Mouse (Mus musculus) hindbrain, postnatal 0 days (tissue): ENCODE measurements around the gene Dpep1. TPM values are rescaled to one million over a fixed set of nuclear protein-coding genes. Genes with fewer than 3 reads are reported as not detected.

Experiments
- ATAC-seq: fragments of 200-750 bp; cut with Nextera tagmentation; 2 replicates; pipeline ENCODE4 v1.8.0; 2017; ENCODE audit warnings: mild to moderate bottlenecking, moderate TSS enrichment, moderate library complexity
- DNase-seq: peaks from one replicate; pipeline ENCODE4 v3.0.0-alpha.2; 2015; ENCODE audit warnings: low spot score
- H3K27ac ChIP-seq: fragments of 300-500 bp; sonication (generic); 2 replicates; pipeline ENCODE4 v1.5.1; 2014; ENCODE audit warnings: mild to moderate bottlenecking
- H3K27me3 ChIP-seq: fragments of 300-500 bp; sonication (generic); 2 replicates; pipeline ENCODE4 v1.6.1; 2014; ENCODE audit warnings: low read length, mixed read lengths; ENCODE audit not compliant: insufficient read depth
- H3K36me3 ChIP-seq: fragments of 300-500 bp; sonication (generic); 2 replicates; pipeline ENCODE4 v1.6.1; 2014; ENCODE audit warnings: low read length, mixed read lengths; ENCODE audit not compliant: insufficient read depth
- H3K4me1 ChIP-seq: fragments of 300-500 bp; sonication (generic); 2 replicates; pipeline ENCODE4 v1.6.1; 2014; ENCODE audit warnings: antibody characterized with exemption, low read length, mixed read lengths; ENCODE audit not compliant: insufficient read depth
- H3K4me2 ChIP-seq: fragments of 300-500 bp; sonication (generic); 2 replicates; pipeline ENCODE4 v1.6.1; 2014; ENCODE audit warnings: low read depth, mild to moderate bottlenecking, low read length, moderate library complexity, mixed read lengths
- H3K4me3 ChIP-seq: fragments of 300-500 bp; sonication (generic); 2 replicates; pipeline ENCODE4 v1.5.1; 2014; ENCODE audit warnings: low read length
- H3K9ac ChIP-seq: fragments of 300-500 bp; sonication (generic); replicated peaks from 2 replicates; pipeline ENCODE4 v1.6.1; 2014; ENCODE audit warnings: mild to moderate bottlenecking, low read length, moderate library complexity, mixed read lengths
- H3K9me3 ChIP-seq: fragments of 300-500 bp; sonication (generic); 2 replicates; pipeline ENCODE4 v1.6.1; 2016; ENCODE audit warnings: low read length, mixed read lengths
- CTCF ChIP-seq: IDR thresholded peaks from 2 replicates; pipeline ENCODE4 v1.5.1; 2016; ENCODE audit warnings: antibody characterized with exemption, control low read depth, low read depth
- WGBS: fragments of 180-500 bp; shearing (Covaris S2); extraction: QIAGEN DNeasy Blood & Tissue Kit; methylation state at CpG from one replicate; pipeline ENCODE4 v1.1.7; 2014; 5-methylcytosine and 5-hydroxymethylcytosine counted together
- polyA plus RNA-seq: library from polyadenylated mRNA; unstranded; fragments of >200 nt; fragmentation: Nextera tagmentation; extraction: Ambion mirVana; gene quantifications from 2 replicates; pipeline ENCODE4 v1.2.1, GENCODE M21; 2015
- total RNA-seq: library from RNA; depleted of rRNA; stranded (reverse); fragments of >200 nt; gene quantifications from 2 replicates; pipeline ENCODE4 v1.2.3, GENCODE M21; 2014

The Dpep1 gene
- total and polyA plus RNA-seq, 2 experiments from 2014 or later: 0.84 to 1.8 TPM

DNA sequence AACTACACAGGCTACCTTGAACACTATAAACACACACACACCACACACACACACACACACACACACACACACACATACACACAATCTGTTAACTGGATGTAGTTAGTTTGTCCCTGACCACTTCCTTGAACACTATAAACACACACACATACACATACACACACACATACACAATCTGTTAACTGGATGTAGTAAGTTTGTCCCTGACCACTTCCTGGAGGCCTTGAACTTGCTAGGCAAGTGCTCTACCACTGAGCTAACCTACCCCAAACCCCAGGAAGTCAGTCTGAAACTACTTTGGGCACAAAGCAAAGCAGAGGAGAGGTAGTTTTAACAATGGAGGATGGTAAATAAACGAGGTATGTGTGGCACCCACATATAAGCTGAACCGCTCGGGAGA is 17.5 kb downstream of the Dpep1 start:
- H3K4me1 ChIP-seq: no peaks in the 10 kb centered on the region
- no peak overlapping the region for H3K9ac ChIP-seq
- H3K9me3 ChIP-seq: no peaks in the 10 kb centered on the region
- H3K36me3 ChIP-seq: peaks cover 24% of the 10 kb centered on the region; the same call in 1 of the 2 replicates
- no peaks in the 10 kb centered on the region for H3K27me3 ChIP-seq
- DNase-seq (no peak), ATAC-seq (no peak)
- H3K4me3 ChIP-seq: no peak overlapping the region
- WGBS: 85% methylated on average over 3 of the region's 3 CpGs
- H3K27ac ChIP-seq: no peak overlapping the region
- no peak overlapping the region for H3K4me2 ChIP-seq
- no peak for TF ChIP-seq CTCF

DNA sequence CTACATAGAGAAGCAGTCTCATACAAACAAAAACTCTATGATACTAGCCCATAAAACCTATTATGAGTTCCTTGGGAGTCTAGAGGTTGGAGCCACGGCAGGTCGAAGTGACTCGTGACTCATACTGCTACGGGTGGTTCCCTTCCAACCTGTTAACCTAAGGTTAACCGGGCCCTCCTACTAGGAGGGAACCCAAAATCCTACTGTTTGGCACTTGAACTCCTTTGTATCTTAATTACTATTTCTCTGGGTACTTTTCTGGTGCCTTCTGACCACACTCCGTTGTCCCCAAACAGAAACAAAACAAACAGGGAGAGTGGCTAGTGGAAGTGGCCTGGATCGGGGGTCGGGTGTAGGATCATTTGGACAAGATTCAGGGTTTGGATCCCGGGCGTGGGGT is 25.8 kb downstream of the Dpep1 start:
- H3K9ac ChIP-seq: peak overlapping the region; percentile 99
- H3K4me1 ChIP-seq: peaks cover 13% of the 10 kb centered on the region
- no peaks in the 10 kb centered on the region for H3K27me3 ChIP-seq
- H3K4me2 ChIP-seq: peak overlapping the region; percentile 95
- H3K9me3 ChIP-seq: no peaks in the 10 kb centered on the region
- peaks cover 28% of the 10 kb centered on the region; the same call in 1 of the 2 replicates for H3K36me3 ChIP-seq
- H3K27ac ChIP-seq: peak overlapping the region; percentile 78; the same call in 1 of the 2 replicates
- H3K4me3 ChIP-seq: peak overlapping the region; percentile 97
- DNase-seq (no peak), ATAC-seq (no peak)
- 51% methylated on average over 10 of the region's 10 CpGs for WGBS
- no peak for TF ChIP-seq CTCF

DNA sequence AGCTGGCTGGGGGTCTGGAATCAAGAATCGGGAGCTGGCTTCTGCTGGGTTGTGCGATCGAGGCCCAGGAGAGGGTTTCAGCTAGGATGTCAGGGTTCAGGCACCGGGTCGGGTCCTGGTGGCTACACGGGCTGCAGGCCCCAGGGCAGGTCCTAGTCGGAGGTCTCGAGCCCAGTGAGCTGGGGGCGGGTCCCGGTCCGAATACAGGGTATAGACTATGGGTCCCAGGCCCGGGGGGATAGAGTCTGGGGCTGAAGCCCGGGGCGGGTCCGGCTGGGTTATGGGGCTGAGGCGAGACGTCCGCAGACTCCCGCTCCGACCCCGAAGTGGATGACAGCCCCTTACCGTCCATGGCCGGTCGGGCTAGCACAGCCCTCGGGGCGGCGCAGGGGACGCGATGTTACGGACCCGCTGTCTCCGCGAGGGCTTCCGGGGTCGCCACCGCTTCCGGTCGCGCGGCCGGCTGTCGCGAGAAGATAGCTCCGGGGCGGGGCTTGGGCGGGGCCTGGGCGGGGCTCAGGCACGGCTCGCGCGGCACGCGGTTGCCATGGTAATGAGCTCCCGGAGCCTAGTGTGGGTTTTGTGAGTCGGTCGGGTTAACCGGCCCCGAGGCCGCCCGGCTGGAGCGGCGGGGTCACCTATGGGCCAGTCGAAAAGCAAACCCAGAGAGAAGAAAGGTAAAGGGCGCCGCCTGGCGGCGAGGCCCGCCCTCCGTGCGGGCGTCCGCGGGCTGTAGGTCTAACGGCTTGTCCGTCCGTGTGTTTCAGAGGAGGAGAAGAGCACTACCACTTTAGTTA is 26.5 kb downstream of the Dpep1 start, which contains the start of the genes Chmp1a and Spata33:
Chmp1a (minus strand) TSS at position 443 of the 797 bp plus-strand sequence.
Spata33 (plus strand) TSS at position 512 of the 797 bp plus-strand sequence.
- peaks cover 22% of the 10 kb centered on the region; the same call in 1 of the 2 replicates for H3K36me3 ChIP-seq
- H3K4me1 ChIP-seq: peaks cover 13% of the 10 kb centered on the region
- no peaks in the 10 kb centered on the region for H3K27me3 ChIP-seq
- peak within 1 kb of the TSS; percentile 78 for H3K27ac ChIP-seq
- no peaks in the 10 kb centered on the region for H3K9me3 ChIP-seq
- DNase-seq (peak; percentile 96), ATAC-seq (peak; percentile 96)
- peak within 1 kb of the TSS; percentile 99 for H3K9ac ChIP-seq
- peak within 1 kb of the TSS; percentile 95 for H3K4me2 ChIP-seq
- H3K4me3 ChIP-seq: peak within 1 kb of the TSS; percentile 97
- WGBS: under 1% methylated on average over 76 of the region's 76 CpGs
- peak; percentile 66 for TF ChIP-seq CTCF

DNA sequence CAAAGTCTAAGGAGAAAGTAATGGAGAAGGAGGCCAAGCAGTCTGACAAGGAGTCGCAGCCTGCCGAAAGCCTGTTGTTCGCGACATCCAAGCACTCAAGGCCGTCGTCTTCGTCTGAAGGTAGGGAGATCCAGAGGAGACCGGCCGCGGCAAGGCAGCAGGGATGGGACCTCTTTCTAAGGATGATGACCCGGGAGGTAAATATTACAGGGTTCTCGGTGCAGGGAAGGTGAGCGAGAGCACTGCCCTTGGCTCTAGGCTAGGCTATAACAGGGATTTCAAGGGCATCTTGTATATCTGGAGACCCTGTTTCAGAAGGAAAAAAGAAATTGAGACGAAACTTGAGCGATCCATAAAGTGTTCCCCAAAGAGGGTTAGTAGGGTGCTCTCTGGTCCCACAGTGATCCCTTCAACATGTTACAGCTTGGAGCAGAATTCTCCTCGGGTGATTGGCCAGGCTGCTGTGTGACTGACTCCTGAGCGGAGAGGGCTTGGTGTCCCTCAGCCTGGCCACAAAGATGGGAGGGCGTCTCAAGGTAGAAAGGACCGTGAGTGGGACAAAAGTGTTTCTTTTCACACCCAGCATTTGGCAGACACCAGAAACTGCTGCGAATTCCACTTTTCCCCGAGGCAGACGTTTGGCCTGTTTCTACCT is 27.2 kb downstream of the Dpep1 start:
- no peak for DNase-seq
- H3K27ac ChIP-seq: peak overlapping the region; percentile 70
- H3K4me3 ChIP-seq: peak overlapping the region; percentile 97
- 18% methylated on average over 22 of the region's 22 CpGs for WGBS
- H3K4me1 ChIP-seq: peaks cover 13% of the 10 kb centered on the region
- no peaks in the 10 kb centered on the region for H3K9me3 ChIP-seq
- no peak for TF ChIP-seq CTCF
- no peaks in the 10 kb centered on the region for H3K27me3 ChIP-seq
- peak overlapping the region; percentile 99 for H3K9ac ChIP-seq
- H3K36me3 ChIP-seq: peaks cover 14% of the 10 kb centered on the region; the same call in 1 of the 2 replicates
- peak overlapping the region; percentile 95 for H3K4me2 ChIP-seq
- ATAC-seq: peak; percentile 11; the same call in 1 of the 2 replicates

DNA sequence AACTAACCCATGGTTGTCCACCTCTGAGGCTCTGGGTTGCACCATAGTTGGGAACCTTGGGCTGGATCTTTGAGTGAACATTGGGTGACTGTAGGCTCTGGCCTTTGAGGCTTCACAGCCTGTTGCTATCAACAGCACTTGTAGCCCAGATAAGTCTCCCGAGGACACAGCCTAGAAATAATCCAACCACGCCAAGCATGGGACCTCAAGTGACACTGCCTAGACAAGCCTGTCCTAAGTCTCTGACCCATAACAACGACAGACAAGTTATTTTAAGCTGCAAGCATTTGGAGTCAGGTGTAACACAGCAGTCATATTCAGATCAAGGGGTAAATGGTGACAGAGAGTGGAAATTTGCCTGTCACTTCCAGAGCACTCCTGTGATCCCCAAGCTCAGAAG is 29.4 kb downstream of the Dpep1 start:
- H3K4me1 ChIP-seq: peaks cover 13% of the 10 kb centered on the region
- no peaks in the 10 kb centered on the region for H3K9me3 ChIP-seq
- H3K4me3 ChIP-seq: no peak overlapping the region
- H3K27ac ChIP-seq: no peak overlapping the region
- no peak overlapping the region for H3K4me2 ChIP-seq
- DNase-seq (no peak), ATAC-seq (no peak)
- 76% methylated on average over 3 of the region's 3 CpGs for WGBS
- no peaks in the 10 kb centered on the region for H3K36me3 ChIP-seq
- TF ChIP-seq CTCF: no peak
- H3K9ac ChIP-seq: no peak overlapping the region
- H3K27me3 ChIP-seq: no peaks in the 10 kb centered on the region

DNA sequence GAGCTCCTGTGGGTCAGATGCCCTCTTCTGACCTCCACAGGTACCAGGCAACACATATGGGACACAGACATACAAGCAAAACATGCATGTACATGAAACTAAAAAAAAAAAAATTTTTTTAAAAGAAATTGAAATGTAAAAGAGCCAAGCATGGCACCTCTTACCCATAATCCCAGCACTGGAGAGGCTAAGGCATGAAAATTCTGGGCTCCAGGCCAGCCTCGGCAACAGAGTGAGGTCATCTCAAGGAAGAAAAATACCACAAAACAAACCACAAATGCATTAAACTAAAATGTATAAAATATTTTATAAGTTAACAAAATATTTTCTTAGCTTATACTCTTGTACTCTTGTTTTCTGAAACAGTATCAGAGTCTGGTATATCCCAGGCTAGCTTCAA is 34.9 kb downstream of the Dpep1 start:
- no peaks in the 10 kb centered on the region for H3K9me3 ChIP-seq
- H3K27ac ChIP-seq: no peak overlapping the region
- DNase-seq (no peak), ATAC-seq (no peak)
- H3K4me3 ChIP-seq: no peak overlapping the region
- WGBS: 78% methylated on average over 1 of the region's 1 CpGs
- no peaks in the 10 kb centered on the region for H3K27me3 ChIP-seq
- H3K9ac ChIP-seq: no peak overlapping the region
- H3K4me1 ChIP-seq: peaks cover 8% of the 10 kb centered on the region
- H3K4me2 ChIP-seq: no peak overlapping the region
- TF ChIP-seq CTCF: no peak
- H3K36me3 ChIP-seq: no peaks in the 10 kb centered on the region
